Mouse (Mus musculus) 416B (cell line): ENCODE measurements around the gene Apoa4.

Source experiments
- DNase-seq: peaks from one replicate; pipeline ENCODE4 v3.0.0; 2011; ENCODE audit warnings: low read depth

Gene Apoa4

DNA sequence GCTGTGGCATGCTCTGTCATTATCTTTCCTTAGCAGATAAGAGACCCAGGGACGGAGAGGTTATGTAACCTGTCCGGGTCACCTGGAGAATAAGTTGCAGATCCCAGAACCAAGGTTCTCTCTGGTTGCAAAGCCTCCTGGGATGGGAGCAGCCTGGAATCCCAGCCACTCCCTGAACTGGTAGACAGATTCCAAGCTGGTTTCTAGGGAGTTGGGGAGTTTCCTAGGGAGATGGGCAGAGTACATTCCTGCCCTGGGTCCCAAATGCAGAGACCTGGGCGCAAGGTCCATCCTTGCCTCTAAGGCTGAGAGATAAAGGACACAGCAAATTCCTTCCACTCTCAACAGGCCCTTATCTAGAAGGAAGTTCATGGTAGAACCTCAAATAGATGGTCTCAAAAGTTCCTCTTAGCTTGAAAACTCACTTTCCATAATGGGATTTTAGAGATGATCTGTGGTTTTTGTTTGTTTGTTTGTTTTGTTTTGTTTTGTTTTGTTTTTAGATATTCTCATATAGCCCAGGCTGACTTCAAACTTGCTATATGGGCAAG is 13.4 kb upstream of the Apoa4 start:
- DNase-seq: no peak

DNA sequence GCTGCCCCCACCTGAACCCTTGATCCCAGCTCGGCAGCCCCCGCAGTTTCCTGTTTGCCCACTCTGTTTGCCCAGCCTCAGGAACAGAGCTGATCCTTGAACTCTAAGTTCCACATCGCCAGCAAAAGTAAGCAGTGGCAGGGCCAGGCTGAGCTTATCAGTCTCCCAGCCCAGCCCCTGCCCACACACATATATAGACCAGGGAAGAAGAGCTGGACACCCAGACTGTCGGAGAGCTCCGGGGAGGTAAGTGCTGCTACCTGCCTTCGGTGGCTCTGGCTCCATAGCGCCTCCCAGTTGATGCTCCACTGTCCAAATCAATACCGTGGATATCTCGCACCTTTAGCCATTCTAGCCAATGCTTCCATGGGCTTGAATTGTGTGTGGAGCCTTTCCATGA is 12.0 kb upstream of the Apoa4 start, which contains the start of gene Apoa1:
Apoa1 (plus strand) TSS at position 90 of the 400 bp plus-strand sequence.
- no peak for DNase-seq

DNA sequence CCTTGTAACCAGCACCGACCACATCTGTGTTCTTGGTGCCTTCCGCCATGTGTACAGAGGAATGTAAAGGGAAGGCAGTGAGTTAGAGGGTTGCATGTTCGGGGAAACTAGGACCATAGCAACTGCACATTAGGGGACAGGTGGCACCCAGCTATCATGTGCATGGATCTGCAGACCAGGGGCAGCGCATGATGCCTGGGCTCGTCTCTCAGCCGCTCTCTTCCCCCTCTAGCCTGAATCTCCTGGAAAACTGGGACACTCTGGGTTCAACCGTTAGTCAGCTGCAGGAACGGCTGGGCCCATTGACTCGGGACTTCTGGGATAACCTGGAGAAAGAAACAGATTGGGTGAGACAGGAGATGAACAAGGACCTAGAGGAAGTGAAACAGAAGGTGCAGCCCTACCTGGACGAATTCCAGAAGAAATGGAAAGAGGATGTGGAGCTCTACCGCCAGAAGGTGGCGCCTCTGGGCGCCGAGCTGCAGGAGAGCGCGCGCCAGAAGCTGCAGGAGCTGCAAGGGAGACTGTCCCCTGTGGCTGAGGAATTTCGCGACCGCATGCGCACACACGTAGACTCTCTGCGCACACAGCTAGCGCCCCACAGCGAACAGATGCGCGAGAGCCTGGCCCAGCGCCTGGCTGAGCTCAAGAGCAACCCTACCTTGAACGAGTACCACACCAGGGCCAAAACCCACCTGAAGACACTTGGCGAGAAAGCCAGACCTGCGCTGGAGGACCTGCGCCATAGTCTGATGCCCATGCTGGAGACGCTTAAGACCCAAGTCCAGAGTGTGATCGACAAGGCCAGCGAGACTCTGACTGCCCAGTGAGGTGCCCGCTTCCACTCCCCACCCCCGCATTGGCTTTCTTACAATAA is 10.7 kb upstream of the Apoa4 start:
- peak; percentile 59 for DNase-seq

DNA sequence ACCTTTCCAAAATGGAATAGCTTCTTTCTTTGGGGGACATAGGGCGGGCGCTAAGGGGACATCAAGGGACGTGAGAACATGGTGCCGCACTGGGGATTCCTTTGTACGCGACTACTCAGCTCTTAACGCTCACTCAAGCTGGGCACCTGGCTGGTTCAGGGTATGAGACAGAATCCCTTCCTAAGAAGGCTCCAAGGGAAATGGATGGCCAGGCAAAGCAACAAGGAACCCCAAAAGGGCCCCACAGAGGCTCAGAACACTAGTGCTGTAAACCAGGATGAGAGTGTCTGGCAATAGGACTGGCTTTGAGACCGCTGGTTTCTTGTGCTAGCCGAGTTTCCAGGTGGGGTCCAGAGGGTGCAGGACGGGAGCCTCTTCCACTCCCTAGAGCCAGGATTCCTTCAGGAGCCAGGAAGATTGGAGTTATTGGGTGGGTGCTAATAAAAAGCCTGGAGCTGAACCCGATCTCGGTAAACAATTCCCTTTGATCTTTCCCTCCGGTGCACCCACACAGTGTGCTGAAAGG is 10.0 kb upstream of the Apoa4 start:
- DNase-seq: no peak

DNA sequence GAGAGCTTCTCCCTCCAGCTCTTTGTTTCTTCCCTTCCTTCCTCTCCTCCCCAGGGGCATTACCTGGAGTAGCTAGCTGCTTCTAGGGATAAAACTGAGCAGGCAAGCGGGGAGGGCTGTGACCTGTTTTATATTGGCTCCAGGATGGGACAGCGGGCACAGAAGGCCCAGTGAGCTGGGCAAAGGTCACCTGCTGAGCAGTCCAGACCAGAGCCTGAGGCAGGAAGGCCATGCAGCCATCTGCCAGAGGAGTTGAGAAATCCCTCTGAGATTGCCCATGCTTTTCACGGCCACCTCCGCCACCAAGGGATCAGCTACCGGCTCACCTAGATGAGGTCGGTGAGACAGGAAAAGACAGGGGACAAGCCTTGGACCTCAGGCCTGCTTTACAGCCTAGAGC is 5.3 kb upstream of the Apoa4 start:
- DNase-seq: no peak

DNA sequence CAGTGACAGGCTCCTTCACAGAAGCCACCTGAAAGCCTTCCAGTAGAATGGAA is 5.1 kb upstream of the Apoa4 start, which contains the start of gene Apoc3:
Apoc3 (minus strand) TSS at position 41 of the 53 bp plus-strand sequence.
- no peak for DNase-seq

DNA sequence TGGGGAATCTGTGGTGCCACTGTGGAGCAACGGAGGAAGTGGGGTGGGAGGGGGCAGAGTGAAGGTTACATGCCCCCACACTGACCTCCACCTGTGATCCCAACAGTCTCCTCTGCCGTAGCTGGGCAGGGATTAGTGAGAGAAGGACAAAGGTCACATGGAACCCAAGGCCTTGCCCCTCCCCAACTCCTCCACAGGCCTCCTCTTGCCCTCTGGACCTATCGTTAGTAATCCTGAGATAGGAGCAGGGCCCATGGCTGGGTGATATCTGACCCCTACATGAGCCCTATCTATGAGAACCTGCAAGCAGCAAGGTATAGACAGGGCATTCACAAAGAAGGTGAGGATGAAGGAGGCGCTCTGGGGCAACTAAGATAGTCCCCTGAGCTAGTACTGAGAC is 4.8 kb upstream of the Apoa4 start:
- no peak for DNase-seq

DNA sequence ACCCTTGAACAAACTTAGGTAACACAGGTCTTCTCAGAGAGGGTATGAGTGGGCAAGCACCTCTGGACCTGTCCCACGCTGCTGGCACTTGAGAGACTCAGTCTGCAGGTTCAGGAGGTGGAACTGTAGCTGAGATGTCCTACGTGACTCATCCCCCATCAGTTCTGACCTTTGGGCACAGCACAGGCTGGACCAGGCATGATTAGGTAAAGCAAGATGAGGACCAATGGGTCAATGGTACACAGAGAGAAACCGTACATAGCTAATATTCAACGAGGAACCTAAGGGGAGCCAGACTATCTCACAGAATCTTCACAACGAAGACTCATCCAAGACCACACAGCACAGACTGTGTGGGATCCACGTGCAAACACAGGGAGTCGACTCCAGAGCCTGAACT is 1.6 kb upstream of the Apoa4 start:
- DNase-seq: no peak

DNA sequence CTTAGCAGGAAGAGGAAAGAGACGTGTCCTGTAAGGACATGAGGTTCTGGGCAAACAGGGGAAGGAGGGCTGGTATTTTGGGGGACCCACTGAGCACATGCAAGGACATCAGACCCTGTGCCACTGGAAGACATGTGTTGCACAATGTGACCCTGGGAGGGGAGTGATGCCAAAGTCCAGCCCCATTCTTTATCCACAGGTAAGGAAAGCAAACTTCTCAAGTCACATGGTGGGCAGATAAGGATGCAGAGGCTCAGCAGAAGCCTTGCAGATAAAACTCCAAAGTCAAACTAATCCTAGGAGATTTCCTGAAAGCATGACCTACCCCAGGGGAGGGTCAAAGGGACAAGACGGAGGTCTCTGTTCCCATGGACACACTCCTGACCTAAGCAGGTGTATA is 1.3 kb downstream of the Apoa4 start:
- DNase-seq: no peak

DNA sequence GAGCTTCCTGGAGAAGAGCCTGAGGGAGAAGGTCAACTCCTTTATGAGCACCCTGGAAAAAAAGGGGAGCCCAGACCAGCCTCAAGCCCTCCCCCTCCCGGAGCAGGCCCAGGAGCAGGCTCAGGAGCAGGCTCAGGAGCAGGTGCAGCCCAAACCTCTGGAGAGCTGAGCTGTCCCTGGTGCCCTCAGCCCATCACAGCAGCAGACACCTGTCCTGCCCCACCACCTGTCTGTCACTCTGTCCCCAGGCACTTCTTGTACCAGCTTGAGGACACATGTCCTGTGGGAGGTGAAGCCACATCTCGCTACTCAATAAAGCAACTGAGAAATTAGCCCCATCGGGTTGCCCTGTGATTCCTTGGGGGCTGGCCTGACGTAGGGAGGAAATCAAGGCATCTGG is 2.6 kb downstream of the Apoa4 start:
- no peak for DNase-seq

DNA sequence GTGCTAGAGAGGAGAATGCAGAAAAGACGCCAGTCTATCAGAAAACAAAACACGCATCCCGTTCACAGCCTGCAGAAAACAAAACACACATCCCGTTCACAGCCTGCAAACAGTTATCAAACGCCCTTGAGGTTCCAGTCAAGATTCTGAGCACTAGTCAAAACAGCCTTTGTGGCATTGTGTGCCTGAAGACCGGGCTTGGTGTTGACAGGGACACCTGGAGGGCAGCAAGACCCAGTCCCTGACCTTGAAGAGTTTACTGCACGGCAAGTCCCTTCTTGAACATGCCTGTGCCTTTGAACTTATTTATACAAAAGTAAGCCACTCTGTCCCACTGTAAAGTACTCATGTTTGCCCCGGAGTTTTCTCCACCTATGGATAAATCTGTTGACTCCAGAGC is 3.1 kb downstream of the Apoa4 start:
- no peak for DNase-seq

DNA sequence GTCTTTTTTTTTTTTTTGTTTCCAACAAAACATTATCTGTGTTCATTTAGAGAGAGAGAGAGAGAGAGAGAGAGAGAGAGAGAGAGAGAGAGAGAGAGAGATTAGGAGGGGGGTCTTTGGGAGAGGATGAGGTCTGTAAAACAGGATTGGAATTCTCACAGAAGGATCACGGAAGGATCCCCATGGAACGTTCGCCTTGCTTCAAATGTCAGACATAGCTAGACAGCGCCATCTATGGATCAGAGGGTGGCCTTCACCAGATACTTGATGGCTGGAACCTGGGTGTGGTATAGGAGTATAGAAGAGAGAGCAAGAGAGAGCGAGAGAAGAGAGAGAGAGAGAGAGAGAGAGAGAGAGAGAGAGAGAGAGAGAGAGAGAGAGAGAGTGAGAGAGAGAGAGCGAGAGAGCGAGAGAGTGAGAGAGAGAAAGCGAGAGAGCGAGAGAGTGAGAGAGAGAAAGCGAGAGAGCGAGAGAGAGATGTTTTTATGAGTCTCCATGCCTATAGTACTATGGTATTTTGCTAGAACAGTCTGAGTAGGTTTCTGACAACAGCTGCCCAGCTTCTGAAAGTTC is 6.3 kb downstream of the Apoa4 start:
- DNase-seq: peak; percentile 79

DNA sequence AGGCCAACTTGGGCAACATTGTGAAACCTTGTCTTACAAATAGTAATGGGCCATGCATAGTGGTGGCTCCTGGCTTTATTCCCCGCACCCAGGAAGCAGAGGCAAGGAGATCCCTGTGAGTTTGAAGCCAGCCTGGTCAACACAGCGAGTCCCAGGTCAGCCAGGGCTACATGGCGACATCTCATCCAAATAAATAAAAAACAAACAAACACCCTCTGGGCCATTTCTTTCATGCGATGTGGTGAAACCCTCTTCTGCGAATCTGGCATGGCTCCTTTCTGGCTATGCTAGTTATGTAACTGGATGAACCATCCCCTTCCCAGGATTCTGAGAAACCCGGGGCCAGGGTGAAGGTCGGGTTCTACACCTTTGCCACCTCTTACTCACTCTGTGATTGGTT is 15.7 kb downstream of the Apoa4 start:
- no peak for DNase-seq

DNA sequence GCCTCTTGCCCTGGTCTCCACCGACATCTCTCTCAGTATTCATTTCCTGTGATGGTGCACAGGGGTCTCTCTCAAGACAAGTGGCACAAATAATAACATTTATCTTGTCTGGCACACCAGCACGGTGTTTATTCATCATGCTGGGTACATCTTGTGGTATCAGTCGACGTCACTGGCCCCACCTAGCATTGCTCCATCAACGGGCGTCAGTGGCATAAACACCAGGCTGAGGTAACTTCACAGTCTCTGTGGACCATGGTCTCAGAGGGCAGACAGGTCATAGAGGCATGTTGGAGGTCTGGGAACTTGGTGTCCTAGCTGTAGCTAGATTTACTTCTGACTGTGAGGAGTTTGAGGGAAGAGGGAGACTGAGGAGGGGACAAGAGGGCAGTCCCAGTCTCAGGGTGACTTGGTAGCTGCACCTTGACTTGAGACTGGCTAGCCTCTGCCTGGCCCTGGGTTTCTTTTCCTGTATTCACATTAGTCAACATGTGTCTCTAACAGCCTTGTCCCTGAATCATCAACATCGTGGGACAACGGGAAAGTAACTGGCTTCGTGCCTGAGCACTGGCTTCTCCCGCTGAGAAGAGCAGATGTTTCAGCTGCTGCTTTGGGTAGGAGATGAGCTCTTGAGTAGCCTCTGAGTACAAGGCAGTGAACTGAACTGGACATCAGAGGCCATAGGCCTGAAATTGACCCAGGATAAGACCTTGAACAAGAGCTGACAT is 16.3 kb downstream of the Apoa4 start:
- DNase-seq: peak; percentile 29

DNA sequence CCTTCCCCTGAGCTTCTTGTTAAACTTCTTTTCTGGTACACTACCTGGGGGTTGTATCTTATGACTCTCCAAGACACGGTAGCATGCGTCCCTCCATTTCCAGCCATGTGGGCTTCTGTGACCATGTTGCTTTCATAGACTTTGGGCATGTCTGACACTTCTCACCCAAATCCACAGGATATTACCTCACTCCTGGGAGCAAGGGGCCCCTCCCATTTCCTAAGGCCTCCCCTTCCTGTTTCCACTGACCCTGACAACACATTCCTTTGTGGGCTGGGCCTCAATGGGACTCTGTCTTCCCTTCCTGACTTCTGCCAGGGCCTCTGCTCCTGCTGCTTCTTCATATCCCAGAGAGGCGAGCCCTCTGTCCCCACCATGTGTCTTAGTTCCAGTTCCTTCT is 17.1 kb downstream of the Apoa4 start:
- DNase-seq: peak; percentile 88

DNA sequence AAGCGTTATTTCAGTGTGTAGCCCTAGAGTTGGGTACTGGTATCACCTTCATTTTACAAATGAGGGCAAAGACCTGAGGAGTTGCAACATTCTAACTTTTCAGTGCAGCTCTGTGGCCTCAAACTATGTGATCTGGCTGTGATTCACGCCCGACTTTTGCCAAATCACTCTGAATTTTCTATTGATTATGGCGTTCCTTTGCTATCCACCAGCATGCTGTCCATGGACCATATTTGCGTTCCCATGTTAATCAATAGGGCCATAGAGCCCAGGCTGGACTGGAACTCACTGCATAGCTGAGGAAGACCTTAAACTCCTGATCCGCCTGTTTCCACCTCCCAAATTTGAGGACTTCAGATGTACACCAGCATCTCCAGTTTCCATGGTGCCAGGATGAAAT is 18.6 kb downstream of the Apoa4 start:
- DNase-seq: no peak

DNA sequence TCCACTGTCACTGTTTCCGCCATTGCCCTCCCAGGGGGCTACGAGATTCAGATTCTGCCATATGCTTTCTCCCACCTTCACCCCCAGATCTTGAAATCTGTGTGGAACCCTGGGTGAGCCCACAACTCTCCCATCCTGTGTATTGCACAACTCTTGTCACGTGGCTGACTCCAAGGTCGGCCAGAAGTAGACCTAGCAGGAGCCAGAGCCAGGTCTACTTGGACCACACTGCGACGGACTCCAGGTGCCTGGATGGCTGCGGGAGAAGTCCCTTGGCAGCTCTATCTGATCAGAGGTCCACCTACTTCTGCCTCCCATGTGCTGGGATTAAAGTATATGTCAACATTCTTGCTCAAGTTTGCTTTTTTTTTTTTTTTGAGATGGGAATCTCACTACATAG is 20.6 kb downstream of the Apoa4 start:
- DNase-seq: peak; percentile 46

DNA sequence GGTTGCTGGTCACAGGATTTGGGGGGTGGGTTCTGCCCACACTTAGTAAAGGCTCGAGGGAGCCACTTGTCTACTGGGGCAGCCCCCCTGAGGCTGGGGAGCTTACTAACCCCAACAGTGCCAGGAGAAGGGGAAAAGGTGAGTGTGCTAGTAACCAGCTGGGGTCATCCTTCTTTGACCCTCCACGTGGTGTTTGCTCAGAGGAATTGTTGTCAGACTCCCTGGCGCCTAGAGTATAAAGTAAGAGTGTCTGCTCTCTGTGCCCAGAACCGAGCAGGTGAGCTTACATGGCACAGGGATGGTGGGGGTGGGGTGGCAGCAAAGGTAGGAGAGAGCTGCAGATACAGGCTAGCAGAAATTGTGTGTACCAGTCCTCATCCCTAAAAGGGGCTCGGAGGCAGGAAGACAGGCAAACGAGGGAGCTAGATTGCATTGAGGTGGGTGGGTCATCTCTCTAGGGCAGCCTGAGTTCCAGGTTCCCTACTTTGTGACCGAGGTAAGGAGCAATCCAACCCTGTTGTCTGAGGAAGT is 27.9 kb downstream of the Apoa4 start, which contains the start of gene Apoa5:
Apoa5 (plus strand) TSS at position 291 of the 531 bp plus-strand sequence.
- no peak for DNase-seq

DNA sequence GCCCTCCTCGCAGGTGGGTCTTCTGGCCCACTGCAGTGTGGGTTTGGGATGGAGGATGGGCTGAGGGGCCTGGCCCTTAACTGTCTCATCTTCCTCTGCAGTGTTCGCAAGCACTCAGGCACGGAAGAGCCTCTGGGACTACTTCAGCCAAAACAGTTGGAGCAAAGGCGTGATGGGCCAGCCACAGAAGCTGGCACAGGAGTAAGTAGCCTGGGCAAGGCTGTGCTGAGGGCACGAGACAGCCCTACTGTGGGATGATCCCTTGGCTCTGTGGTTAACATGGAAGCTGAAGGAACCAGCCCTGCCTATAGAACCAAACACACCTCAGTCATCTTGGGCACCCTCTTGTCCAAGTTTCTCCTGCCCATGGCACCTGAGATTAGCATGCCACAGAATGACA is 28.6 kb downstream of the Apoa4 start:
- DNase-seq: no peak

DNA sequence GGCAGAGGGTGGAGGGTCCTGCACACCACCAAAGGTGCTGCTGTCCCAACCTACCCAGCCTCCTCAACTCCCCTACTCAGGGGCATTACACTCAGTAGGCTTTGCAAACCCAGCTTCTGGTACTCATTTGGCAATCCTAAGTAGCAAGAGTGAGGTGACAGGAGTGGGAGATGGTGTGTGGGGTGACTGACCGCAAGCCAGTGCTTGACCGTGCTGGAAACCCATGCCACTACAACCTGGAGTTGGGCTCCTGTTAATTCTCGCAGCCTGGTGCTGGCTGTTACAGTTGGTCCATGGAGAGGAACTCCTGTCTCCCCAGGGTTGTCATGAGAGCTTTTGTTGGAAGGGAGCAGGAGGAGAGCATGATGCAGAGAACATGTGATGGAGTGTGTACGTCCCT is 30.3 kb downstream of the Apoa4 start:
- DNase-seq: no peak

DNA sequence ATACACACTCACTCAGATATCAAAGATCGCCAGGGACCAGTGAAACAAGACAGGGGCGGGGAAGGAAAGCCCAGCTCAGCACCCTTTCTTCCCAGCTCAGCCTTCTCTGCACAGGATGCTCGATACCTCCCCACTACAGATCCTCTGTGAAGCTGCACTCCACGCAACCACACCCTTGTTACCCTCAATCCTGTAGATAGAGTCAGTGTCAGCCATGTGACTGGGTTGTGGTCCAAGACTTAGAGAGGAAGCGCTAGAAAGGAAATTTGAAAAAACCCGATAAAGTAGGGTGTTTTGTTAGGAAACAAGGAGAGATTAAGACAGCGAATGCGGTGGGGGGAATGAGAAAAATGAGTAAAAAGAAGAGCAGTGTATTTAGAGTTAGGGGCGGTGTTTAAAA is 31.6 kb downstream of the Apoa4 start:
- peak; percentile 66 for DNase-seq

DNA sequence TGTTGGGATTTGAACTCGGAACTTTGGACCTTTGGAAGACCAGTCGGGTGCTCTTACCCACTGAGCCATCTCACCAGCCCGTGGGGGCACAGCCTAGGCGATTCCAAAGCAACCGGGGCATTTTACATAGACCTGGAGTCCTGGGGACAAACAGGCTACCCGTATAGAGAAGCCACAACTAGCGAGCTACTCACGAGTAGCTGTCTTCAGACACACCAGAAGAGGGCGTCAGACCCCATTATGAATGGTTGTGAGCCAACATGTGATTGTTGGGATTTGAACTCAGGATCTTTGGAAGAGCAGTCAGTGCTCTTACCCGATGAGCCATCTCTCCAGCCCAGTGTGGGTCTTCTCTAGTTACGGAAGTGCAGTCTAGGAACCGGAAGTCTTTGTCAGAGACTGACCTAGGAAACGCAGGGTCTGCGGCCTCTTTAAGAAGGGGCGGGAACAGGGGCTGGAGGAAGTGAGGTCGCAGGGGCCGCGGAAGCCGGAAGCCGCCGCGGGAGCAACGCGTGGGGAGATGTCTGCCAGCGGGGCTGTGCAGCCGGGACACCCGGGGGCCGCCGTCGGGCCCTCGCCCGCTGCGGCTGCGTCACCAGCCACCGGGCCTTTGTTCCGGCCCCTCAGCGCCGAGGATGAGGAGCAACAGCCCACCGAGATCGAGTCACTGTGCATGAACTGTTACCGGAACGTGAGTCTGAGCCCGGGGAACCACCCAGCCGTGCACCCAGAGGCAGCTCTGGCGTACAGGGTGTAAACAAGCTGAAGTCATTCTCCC is 32.4 kb downstream of the Apoa4 start, which contains the start of gene Zpr1:
Zpr1 (plus strand) TSS at position 388 of the 778 bp plus-strand sequence.
- peak; percentile 99 for DNase-seq
